Mouse (Mus musculus): Measurements from ENCODE around the gene Syt15.

DNA sequence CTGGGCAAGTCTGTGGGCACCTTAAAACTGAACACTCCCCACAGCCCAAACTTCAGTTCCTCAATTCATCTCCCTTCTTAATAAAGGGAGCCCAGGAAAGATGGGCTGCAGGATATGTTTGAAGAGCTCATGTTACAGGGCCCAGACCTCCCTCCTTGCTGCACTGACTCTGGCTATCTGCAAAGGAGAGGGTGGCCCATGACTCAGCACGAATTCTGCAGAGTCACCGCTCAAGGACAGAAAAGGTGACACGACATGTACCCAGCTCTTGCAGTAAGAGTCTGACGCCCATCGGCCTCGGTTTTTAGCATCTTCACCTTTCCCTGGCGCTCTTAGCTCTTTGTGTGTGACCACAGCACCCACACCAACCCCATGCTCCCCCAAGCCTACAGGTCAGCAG is 29.0 kb upstream of the Syt15 start:
- no peak for TF ChIP-seq CTCF (IDR thresholded peaks at IDR 0.05; ENCODE audit: borderline replicate concordance, insufficient read depth, low read depth, low read length)
- TF ChIP-seq POLR2A (IDR thresholded peaks at IDR 0.05; ENCODE audit: borderline replicate concordance, insufficient read depth, low read length), result no peak

All from cerebellum, adult 2 months (tissue).